Mouse (Mus musculus): ENCODE results near the gene Abcc3.

- TF ChIP-seq FLI1 (IDR thresholded peaks at IDR 0.05; ENCODE audit: low read length) (no peak), GATA1 (IDR thresholded peaks at IDR 0.05; ENCODE audit: borderline replicate concordance, low read length) (no peak)
These were observed 75.3 kb downstream of the Abcc3 start for GRCm38 (mm10) chr11:94317515-94317914.

Measured in megakaryocyte, embryonic 14.5 days (primary cell).